Mouse (Mus musculus) testis, adult 2 months (tissue): ENCODE results near the gene Pitpna.

Experiments
- CTCF ChIP-seq: fragments of 200-500 bp; IDR thresholded peaks from 2 replicates; pipeline ENCODE4 v1.5.1; 2012; ENCODE audit warnings: low read depth, mild to moderate bottlenecking, inconsistent platforms, low read length, moderate library complexity; ENCODE audit not compliant: control insufficient read depth, insufficient read depth, insufficient replicate concordance
- POLR2A ChIP-seq: fragments of 200-500 bp; IDR thresholded peaks from 2 replicates; pipeline ENCODE4 v1.6.1; 2012; ENCODE audit warnings: low read depth, mild to moderate bottlenecking, inconsistent platforms, low read length, moderate library complexity; ENCODE audit not compliant: control insufficient read depth

GRCm38 (mm10) chr11:75551961-75552441 is 35.9 kb upstream of the Pitpna start:
- TF ChIP-seq CTCF, result no peak
- TF ChIP-seq POLR2A, result no peak
